Mouse (Mus musculus): ENCODE measurements around the gene Rcan1.

Rcan1 gene

GRCm38 (mm10) chr16:92403069-92403468 is 67.6 kb downstream of the Rcan1 start:
- no peak for DNase-seq (ENCODE audit: inconsistent age in 2 of 2, low spot score in 1 of 2)

DNA sequence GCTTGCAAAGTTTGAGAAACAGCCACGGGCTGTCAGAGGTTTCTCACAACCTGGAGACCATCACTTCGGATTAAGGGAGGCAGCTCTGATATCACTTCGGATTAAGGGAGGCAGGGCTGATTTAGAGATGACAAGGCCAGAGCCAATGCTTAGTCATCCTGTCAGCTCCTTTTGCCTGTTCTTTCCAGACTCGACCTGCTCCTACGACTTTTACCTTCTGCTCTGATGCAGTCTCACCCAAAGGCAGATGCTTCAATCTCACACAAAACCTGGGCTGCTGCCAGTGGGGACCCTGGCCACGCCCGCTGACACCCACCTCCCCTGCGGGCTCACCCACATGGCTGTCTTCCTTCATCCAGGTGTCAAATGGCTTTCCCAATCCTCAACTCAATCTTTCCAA is 68.5 kb downstream of the Rcan1 start:
- DNase-seq (ENCODE audit: inconsistent age in 2 of 2, low spot score in 1 of 2) = peak; percentile 28 to 69

DNA sequence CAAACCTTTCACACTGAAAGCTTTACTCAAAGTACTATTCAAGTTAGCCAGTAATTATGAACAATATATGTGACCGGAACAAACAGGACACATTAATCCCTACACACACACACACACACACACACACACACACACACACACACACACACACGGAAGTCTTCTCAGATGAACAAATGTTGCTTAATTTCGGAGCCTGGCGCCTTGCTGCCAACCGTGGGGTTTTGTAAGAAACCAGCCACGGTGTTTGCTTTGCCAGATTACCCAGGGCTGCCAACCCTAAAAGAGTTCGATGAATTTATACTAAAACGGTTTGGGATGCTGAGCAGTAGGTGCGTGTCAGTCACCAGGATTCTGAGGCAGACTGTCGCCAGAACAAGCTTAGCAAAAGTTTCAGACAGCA is 69.5 kb downstream of the Rcan1 start:
- no peak for DNase-seq (ENCODE audit: inconsistent age in 2 of 2, low spot score in 1 of 2)

DNA sequence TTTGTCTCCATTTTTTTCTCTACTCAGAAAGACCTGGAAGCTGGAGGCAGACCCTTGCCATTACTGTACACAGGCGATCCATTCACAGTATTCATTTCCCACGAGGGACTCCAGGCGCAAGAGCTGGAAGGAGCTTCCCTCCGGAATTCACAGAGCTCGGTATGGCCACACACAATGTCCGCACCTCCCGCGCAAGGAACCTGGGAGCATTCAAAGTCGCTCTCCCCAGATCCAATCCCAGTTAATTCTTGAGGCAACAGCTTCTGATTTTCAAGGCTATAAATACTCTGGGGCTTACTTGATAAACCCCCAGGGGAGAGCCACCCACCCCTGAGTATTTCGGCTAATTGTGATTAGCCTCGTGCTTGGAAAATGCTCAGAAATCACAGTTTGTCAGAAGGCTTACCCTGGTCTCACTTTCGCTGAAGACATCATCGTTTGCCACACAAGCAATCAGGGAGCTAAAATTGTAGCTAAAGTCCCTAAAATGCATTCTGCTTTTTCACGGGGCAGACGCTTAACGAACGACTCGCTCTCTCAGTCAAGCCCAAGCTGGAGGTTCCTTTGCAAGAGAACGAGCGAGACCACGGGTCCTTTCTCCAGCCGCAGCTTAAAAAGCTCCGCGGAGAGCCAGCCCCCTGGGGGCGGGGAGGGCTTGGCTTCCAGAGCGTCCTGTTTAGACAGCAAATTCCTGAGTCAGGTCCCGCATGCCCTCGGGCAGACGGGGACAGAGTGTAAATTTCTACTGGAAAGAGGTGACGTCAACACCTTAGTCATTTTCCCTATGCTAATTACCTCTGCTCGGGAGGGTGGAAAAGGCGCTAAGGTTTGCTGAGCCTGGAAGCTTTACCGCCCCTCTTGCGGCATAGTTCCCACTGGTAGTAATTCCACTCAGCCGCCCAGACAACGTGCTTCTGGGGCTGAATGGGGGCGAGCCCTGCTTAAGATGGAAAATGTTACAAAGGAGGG is 70.9 kb downstream of the Rcan1 start:
- DNase-seq (ENCODE audit: inconsistent age in 2 of 2, low spot score in 1 of 2) = peak; percentile 87 to 94

DNA sequence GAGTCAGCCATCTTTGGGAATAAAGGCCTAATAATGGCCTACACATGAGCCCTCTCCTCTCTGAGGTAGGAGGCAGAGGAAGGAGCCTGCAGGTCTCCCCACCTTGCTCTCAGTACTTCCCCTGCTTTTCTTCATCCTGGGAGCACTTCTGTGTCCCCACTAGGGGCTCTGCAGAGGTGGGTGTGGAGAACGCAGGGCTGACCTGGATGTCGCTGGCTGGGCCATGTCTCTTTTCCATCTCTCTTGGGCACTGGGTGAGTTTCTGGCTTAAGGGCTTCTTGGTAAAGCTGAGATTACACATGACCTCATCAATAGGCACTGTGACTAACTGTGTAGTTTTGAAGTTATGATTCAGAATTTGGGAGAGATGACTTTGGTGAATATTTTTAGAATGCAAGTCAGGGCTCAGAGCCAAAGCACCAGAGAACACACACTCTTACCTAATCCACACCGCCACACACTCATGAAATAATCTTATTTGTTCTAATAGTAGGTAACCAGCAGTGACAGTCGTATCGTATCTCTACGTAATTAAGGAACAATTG is 72.0 kb downstream of the Rcan1 start:
- DNase-seq (ENCODE audit: inconsistent age in 2 of 2, low spot score in 1 of 2) = peak; percentile 38 to 88

- DNase-seq (ENCODE audit: inconsistent age in 2 of 2, low spot score in 1 of 2) = peak in 1 of 2 experiments; percentile 54
Measured at GRCm38 (mm10) chr16:92397745-92398573, 72.7 kb downstream of the Rcan1 start.

GRCm38 (mm10) chr16:92393732-92394131 is 76.9 kb downstream of the Rcan1 start:
- no peak for DNase-seq (ENCODE audit: inconsistent age in 2 of 2, low spot score in 1 of 2)

DNA sequence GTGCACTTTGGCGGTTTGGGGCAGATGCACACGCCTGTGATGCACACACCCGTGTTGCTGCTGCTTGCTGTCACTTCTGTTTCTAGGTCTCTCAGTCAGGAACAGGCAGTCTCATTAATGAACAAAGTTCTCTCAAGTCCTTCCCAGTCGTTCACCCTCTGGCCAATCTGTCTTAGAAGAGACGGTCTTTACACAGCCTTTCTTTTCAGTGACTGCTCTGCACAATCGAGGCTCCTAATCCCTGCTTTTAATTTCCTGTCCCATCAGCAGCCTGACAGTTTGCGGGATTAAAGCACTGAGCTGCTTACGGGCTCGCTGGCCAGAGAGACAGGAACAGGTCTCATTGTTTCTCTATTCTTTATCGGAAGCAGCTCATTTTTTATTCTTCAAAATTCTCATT is 83.0 kb downstream of the Rcan1 start:
- no peak for DNase-seq (ENCODE audit: inconsistent age in 2 of 2, low spot score in 1 of 2)

GRCm38 (mm10) chr16:92385062-92385461 is 85.6 kb downstream of the Rcan1 start:
- peak; percentile 68 to 91 for DNase-seq (ENCODE audit: inconsistent age in 2 of 2, low spot score in 1 of 2)

GRCm38 (mm10) chr16:92383412-92383811 is 87.3 kb downstream of the Rcan1 start:
- DNase-seq (ENCODE audit: inconsistent age in 2 of 2, low spot score in 1 of 2) = no peak

DNA sequence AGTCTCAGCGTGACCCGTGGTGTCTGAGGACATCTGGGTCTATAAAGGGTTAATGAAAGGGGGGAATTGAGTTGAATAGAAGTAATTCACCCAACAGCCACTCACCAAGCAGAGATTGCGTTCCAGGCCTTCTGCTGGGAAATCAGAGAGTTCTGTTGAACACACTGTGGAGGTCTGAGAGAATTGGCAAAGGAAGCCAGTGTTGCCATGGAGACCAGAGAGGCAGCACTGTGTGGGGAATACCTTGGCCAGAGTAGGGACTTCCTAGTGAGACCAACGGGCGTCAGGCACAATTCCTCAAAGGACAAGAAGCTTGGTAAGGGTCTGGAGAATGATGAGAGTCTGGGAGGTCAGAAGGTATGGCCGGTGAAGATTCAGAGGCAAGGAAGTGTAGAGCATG is 88.2 kb downstream of the Rcan1 start:
- no peak for DNase-seq (ENCODE audit: inconsistent age in 2 of 2, low spot score in 1 of 2)

GRCm38 (mm10) chr16:92381092-92381491 is 89.6 kb downstream of the Rcan1 start:
- no peak for DNase-seq (ENCODE audit: inconsistent age in 2 of 2, low spot score in 1 of 2)

GRCm38 (mm10) chr16:92376976-92377375 is 93.7 kb downstream of the Rcan1 start:
- DNase-seq (ENCODE audit: inconsistent age in 2 of 2, low spot score in 1 of 2) = peak in 1 of 2 experiments; percentile 42

DNA sequence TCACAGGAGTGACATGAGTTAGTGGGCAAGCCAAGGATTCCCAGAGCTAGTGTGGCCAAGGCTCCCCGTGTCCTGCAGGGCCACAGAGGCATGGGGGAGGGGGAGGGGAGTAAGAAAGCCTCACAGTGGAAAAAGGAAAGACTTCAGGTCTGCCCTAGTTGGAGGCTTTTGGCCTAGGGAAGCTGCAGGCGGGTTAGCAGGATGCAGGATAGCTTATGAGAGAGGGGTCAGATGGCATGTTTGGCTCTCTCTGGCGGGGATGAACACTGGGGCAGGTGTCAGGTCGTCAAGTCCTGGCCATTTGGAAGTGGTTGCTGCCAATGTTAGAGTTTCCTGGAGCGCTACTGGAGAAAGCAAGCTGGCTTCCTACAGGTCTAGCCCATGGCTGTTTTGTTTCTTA is 99.0 kb downstream of the Rcan1 start:
- no peak for DNase-seq (ENCODE audit: inconsistent age in 2 of 2, low spot score in 1 of 2)

DNA sequence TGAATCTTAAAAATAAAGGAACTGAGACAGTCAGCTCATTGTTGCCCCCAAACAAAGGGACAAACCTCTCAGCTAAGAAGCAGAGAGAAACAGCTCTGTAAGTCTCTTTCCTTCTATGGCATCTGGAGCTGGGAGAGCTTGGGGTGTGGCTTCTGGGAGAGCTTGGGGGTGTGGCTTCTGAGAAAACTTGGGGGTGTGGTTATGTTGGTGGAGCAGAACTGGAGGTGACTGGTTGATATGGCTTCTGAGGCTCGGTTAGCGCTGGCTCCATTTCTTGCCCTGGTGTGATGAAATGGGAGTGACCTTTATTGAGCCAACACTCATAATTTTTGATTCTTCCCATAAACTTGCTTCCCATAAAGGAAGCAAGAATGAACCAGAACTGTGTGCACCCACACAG is 101.4 kb downstream of the Rcan1 start:
- peak in 1 of 2 experiments; percentile 55 for DNase-seq (ENCODE audit: inconsistent age in 2 of 2, low spot score in 1 of 2)

DNA sequence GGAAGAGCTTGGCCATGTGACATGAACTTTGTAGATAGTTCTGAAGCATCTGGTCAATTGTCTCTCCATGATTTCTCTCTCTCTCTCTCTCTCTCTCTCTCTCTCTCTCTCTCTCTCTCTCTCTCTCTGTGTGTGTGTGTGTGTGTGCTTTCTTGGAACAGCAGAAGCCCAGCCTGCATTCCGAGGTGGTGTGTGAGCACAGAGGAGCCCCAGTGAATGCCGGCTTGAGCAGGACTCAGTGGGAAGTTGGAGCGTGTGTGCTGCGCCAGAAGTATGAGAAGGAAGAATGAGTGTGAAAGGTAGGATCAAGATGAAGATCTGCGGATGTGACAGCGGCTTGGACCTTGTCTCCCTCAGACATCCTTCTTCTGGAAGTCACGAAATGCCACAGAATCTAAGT is 105.2 kb downstream of the Rcan1 start:
- no peak for DNase-seq (ENCODE audit: inconsistent age in 2 of 2, low spot score in 1 of 2)

GRCm38 (mm10) chr16:92360711-92361110 is 110.0 kb downstream of the Rcan1 start:
- DNase-seq (ENCODE audit: inconsistent age in 2 of 2, low spot score in 1 of 2) = no peak

- no peak for DNase-seq (ENCODE audit: inconsistent age in 2 of 2, low spot score in 1 of 2)
Measured at GRCm38 (mm10) chr16:92359229-92359628, 111.4 kb downstream of the Rcan1 start, which contains the start of gene Kcne1. Gene Kcne1 (minus strand): TSS chr16:92359468.

GRCm38 (mm10) chr16:92358734-92359133 is 111.9 kb downstream of the Rcan1 start:
- DNase-seq (ENCODE audit: inconsistent age in 2 of 2, low spot score in 1 of 2) = no peak

- DNase-seq (ENCODE audit: inconsistent age in 2 of 2, low spot score in 1 of 2) = no peak
Measured at GRCm38 (mm10) chr16:92357566-92357965, 113.1 kb downstream of the Rcan1 start.

DNA sequence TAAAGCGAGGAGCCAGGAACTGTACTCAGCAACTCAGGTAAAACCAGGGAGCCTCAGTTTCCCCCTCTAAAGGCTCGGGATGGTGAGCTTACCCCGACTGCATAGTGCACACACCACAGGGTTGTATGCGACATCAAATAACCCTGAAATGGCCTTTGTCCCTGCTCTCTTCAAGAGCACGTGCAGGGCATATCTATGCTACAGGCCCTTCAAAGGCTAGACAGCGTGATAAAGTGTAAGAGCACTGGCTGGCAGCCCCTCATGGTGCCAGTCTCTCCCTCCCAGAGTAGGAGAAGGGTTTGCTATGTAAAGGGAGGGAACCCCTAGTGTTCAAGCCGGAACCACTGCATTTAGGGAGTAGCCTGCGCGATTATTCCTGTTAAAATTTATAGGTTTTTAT is 113.6 kb downstream of the Rcan1 start:
- DNase-seq (ENCODE audit: inconsistent age in 2 of 2, low spot score in 1 of 2) = no peak

All from adrenal gland, adult (tissue).